Mouse (Mus musculus) embryonic facial prominence, embryonic 14.5 days (tissue): ENCODE data around the gene Olfr212. TPM values are rescaled to one million over a fixed set of nuclear protein-coding genes. Genes with fewer than 3 reads are reported as not detected.
"Not testable (repeated sequence)": the region's sequence is repeated elsewhere in the genome, so short reads cannot be mapped to it uniquely, and the experiment has no call there.

ENCODE experiments used
- ATAC-seq: fragments of 200-750 bp; cut with Nextera tagmentation; 2 replicates; pipeline ENCODE4 v1.8.0; 2017; ENCODE audit warnings: low read depth, moderate number of reproducible peaks, moderate TSS enrichment
- DNase-seq: peaks from one replicate; pipeline ENCODE4 v3.0.0-alpha.2; 2015; ENCODE audit warnings: low spot score
- H3K27ac ChIP-seq: fragments of 300-500 bp; sonication (generic); replicated peaks from 2 replicates; pipeline ENCODE4 v1.5.1; 2014; ENCODE audit warnings: low read depth, mild to moderate bottlenecking, low read length, moderate library complexity
- H3K27me3 ChIP-seq: fragments of 300-500 bp; sonication (generic); replicated peaks from 2 replicates; pipeline ENCODE4 v1.6.1; 2014; ENCODE audit warnings: low read length; ENCODE audit not compliant: control insufficient read depth, insufficient read depth
- H3K36me3 ChIP-seq: fragments of 300-500 bp; sonication (generic); 2 replicates; pipeline ENCODE4 v1.6.1; 2014; ENCODE audit warnings: low read length, mixed read lengths; ENCODE audit not compliant: control insufficient read depth, insufficient read depth
- H3K4me1 ChIP-seq: fragments of 300-500 bp; sonication (generic); 2 replicates; pipeline ENCODE4 v1.6.1; 2014; ENCODE audit warnings: antibody characterized with exemption, low read length; ENCODE audit not compliant: control insufficient read depth, insufficient read depth
- H3K4me2 ChIP-seq: fragments of 300-500 bp; sonication (generic); 2 replicates; pipeline ENCODE4 v1.6.1; 2014; ENCODE audit warnings: low read depth, mild to moderate bottlenecking, low read length, moderate library complexity, mixed read lengths
- H3K4me3 ChIP-seq: fragments of 300-500 bp; sonication (generic); 2 replicates; pipeline ENCODE4 v1.5.1; 2014; ENCODE audit warnings: low read depth, mild to moderate bottlenecking, low read length
- H3K9ac ChIP-seq: fragments of 300-500 bp; sonication (generic); 2 replicates; pipeline ENCODE4 v1.6.1; 2014; ENCODE audit warnings: low read depth, mild to moderate bottlenecking, low read length, moderate library complexity, mixed read lengths
- H3K9me3 ChIP-seq: fragments of 300-500 bp; sonication (generic); 2 replicates; pipeline ENCODE4 v1.6.1; 2016; ENCODE audit warnings: low read length; ENCODE audit not compliant: control insufficient read depth
- WGBS: fragments of 180-500 bp; shearing (Covaris S2); extraction: QIAGEN DNeasy Blood & Tissue Kit; methylation state at CpG from one replicate; pipeline ENCODE4 v1.1.7; 2014; 5-methylcytosine and 5-hydroxymethylcytosine counted together
- polyA plus RNA-seq: library from polyadenylated mRNA; unstranded; fragments of >200 nt; fragmentation: Nextera tagmentation; extraction: Ambion mirVana; gene quantifications from 2 replicates; pipeline ENCODE4 v1.2.1, GENCODE M21; 2014

Gene Olfr212
- polyA plus RNA-seq: not detected in 2 replicates

GRCm38 (mm10) chr6:116506302-116507003 is at the start of gene Olfr212:
Gene Olfr212 (plus strand): TSS chr6:116506516.
- WGBS: 92% methylated on average over 19 of the region's 20 CpGs
- not testable (repeated sequence) for H3K36me3 ChIP-seq, ATAC-seq

DNA sequence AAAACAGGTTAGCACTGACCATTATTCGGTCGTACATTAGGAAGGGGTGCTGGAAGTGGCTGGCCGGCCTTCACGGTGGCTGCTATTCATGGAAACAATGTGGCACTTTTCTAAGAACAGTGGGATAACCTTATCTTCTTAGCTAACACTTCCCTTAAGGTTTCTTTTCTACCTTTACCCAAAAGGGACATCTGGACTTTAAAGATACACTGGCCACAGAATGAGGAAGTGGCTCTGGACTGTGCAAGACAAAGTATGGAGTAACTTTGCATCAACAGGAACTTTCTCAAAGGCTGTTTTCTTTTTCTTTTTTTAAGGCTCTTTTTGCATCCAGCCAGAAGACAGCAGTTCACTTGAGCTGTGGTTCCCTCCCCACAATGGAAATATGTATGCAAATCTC is 47.6 kb upstream of the Olfr212 start:
- DNase-seq (no peak), ATAC-seq (no peak)
- H3K36me3 ChIP-seq: no peaks in the 10 kb centered on the region
- H3K4me2 ChIP-seq: no peak overlapping the region
- WGBS: 71% methylated on average over 4 of the region's 4 CpGs
- peaks cover 37% of the 10 kb centered on the region for H3K27me3 ChIP-seq
- no peak overlapping the region for H3K27ac ChIP-seq
- H3K4me1 ChIP-seq: 0 out of 2 replicates have a peak, but pooled peaks cover 6% of the 10 kb centered on the region
- no peak overlapping the region for H3K4me3 ChIP-seq
- H3K9me3 ChIP-seq: no peaks in the 10 kb centered on the region
- no peak overlapping the region for H3K9ac ChIP-seq

More at GRCm38 (mm10) chr6:116506302-116507003, at the start of gene Olfr212:
- not testable (repeated sequence) for H3K27ac ChIP-seq, DNase-seq, H3K4me1 ChIP-seq, H3K4me2 ChIP-seq, H3K9ac ChIP-seq, H3K4me3 ChIP-seq, H3K27me3 ChIP-seq
- peaks cover 11% of the 10 kb centered on the region; the same call in 1 of the 2 replicates for H3K9me3 ChIP-seq

DNA sequence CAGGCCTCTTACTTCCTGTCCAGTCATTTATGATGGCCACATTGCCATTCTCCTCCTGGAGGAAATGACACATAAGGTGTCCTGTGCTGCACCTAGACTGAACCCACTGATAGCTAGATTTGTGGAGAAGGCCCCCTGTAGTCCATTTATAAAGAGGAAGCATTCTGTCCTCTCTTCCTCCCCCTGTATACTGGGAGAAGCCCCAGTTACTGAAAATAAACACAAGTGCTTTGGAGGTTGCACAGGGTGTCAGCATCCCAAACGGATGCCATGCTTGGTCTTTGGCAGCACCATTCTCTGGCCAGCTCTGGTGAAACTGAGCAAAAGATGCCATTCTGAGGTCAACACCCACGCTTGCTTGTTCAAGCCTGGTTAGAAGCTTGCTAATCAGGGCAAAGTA is 47.1 kb upstream of the Olfr212 start:
- H3K9ac ChIP-seq: no peak overlapping the region
- no peaks in the 10 kb centered on the region for H3K9me3 ChIP-seq
- no peaks in the 10 kb centered on the region for H3K36me3 ChIP-seq
- 70% methylated on average over 2 of the region's 2 CpGs for WGBS
- no peak overlapping the region for H3K27ac ChIP-seq
- H3K27me3 ChIP-seq: peaks cover 37% of the 10 kb centered on the region
- no peak overlapping the region for H3K4me2 ChIP-seq
- no peak for DNase-seq
- 0 out of 2 replicates have a peak, but pooled peaks cover 6% of the 10 kb centered on the region for H3K4me1 ChIP-seq
- no peak overlapping the region for H3K4me3 ChIP-seq
- ATAC-seq: no peak

- H3K4me1 ChIP-seq: 0 out of 2 replicates have a peak, but pooled peaks cover 6% of the 10 kb centered on the region
- DNase-seq (no peak), ATAC-seq (no peak)
- 0 out of 2 replicates have a peak within 1 kb of the TSS, but pooled peaks have one; percentile 19 for H3K9ac ChIP-seq
- H3K4me3 ChIP-seq: peak within 1 kb of the TSS; percentile 30
- H3K27me3 ChIP-seq: peaks cover 37% of the 10 kb centered on the region
- H3K4me2 ChIP-seq: peak within 1 kb of the TSS; percentile 53
- no peak within 1 kb of the TSS for H3K27ac ChIP-seq
- no peaks in the 10 kb centered on the region for H3K36me3 ChIP-seq
- 3% methylated on average over 31 of the region's 43 CpGs for WGBS
- no peaks in the 10 kb centered on the region for H3K9me3 ChIP-seq
Measured at GRCm38 (mm10) chr6:116460544-116461283, 45.6 kb upstream of the Olfr212 start, which contains the start of gene Alox5. Gene Alox5 (minus strand): TSS chr6:116461178.

GRCm38 (mm10) chr6:116468081-116468480 is 38.2 kb upstream of the Olfr212 start:
- ATAC-seq: no peak
- Histone ChIP-seq H3K9me3 (no peaks in the 10 kb centered on the region), H3K36me3 (no peaks in the 10 kb centered on the region), H3K9ac (no peak overlapping the region), H3K27ac (no peak overlapping the region), H3K4me2 (no peak overlapping the region), H3K27me3 (no peaks in the 10 kb centered on the region), H3K4me3 (no peak overlapping the region), H3K4me1 (no peaks in the 10 kb centered on the region)
- DNase-seq: peak; percentile 36
- WGBS: 37% methylated on average over 3 of the region's 3 CpGs

GRCm38 (mm10) chr6:116485081-116485480 is 21.2 kb upstream of the Olfr212 start:
- ATAC-seq: no peak
- Histone ChIP-seq H3K9ac (no peak overlapping the region), H3K9me3 (0 out of 2 replicates have a peak, but pooled peaks cover 4% of the 10 kb centered on the region), H3K27ac (no peak overlapping the region), H3K4me3 (no peak overlapping the region), H3K4me2 (no peak overlapping the region), H3K36me3 (no peaks in the 10 kb centered on the region), H3K4me1 (no peaks in the 10 kb centered on the region), H3K27me3 (no peaks in the 10 kb centered on the region)
- no peak for DNase-seq
- WGBS: 65% methylated on average over 1 of the region's 1 CpGs

DNA sequence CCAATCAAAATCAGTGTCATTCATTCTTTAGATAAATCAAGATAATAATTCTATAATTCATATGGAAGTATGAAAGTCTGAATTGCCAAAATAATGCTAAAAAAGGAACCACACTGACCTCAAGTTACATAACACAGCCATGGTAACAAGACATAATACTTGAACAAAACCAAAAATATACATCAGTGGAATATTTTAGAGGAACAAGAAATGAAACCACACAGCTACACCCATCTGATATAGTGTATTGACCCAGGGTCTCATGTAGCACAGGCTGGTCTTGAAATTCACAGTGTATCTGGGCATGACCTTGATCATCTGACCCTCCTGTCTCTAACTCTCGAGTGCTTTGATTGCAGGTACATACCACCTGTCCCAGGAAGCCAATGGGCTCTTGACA is 19.5 kb upstream of the Olfr212 start:
- Histone ChIP-seq H3K9ac (no peak overlapping the region), H3K9me3 (0 out of 2 replicates have a peak, but pooled peaks cover 4% of the 10 kb centered on the region), H3K27ac (no peak overlapping the region), H3K4me1 (no peaks in the 10 kb centered on the region), H3K4me2 (no peak overlapping the region), H3K36me3 (no peaks in the 10 kb centered on the region), H3K4me3 (no peak overlapping the region), H3K27me3 (no peaks in the 10 kb centered on the region)
- 65% methylated on average over 1 of the region's 1 CpGs for WGBS
- DNase-seq (no peak), ATAC-seq (no peak)

GRCm38 (mm10) chr6:116488791-116489190 is 17.5 kb upstream of the Olfr212 start, which contains the start of gene Olfr211:
Gene Olfr211 (plus strand): TSS chr6:116489091.
- Histone ChIP-seq H3K4me2 (no peak within 1 kb of the TSS), H3K27me3 (no peaks in the 10 kb centered on the region), H3K4me1 (no peaks in the 10 kb centered on the region), H3K27ac (no peak within 1 kb of the TSS), H3K9me3 (0 out of 2 replicates have a peak, but pooled peaks cover 4% of the 10 kb centered on the region), H3K9ac (no peak within 1 kb of the TSS), H3K36me3 (no peaks in the 10 kb centered on the region), H3K4me3 (no peak within 1 kb of the TSS)
- no peak for ATAC-seq
- DNase-seq: no peak
- WGBS: 69% methylated on average over 4 of the region's 4 CpGs
